Mouse (Mus musculus) heart, adult 2 months (tissue): ENCODE results near the gene Hist2h2ac.

Source experiments
- CTCF ChIP-seq: fragments of 200-600 bp; IDR thresholded peaks from 2 replicates; pipeline ENCODE4 v1.8.1; 2022; ENCODE audit warnings: antibody characterized with exemption, mild to moderate bottlenecking, moderate library complexity
- EP300 ChIP-seq: fragments of 200-500 bp; IDR thresholded peaks from 2 replicates; pipeline ENCODE4 v1.6.1; 2011; ENCODE audit warnings: low read depth, low read length, control low read depth; ENCODE audit not compliant: insufficient read depth
- POLR2A ChIP-seq: fragments of 200-500 bp; IDR thresholded peaks from 2 replicates; pipeline ENCODE4 v1.6.1; 2011; ENCODE audit warnings: mild to moderate bottlenecking, low read depth, low read length, control low read depth; ENCODE audit not compliant: insufficient read depth

- no peak for TF ChIP-seq POLR2A
- TF ChIP-seq CTCF, result no peak
- TF ChIP-seq EP300, result no peak
Observed at GRCm38 (mm10) chr3:96250890-96251289, 30.2 kb upstream of the Hist2h2ac start.
